Mouse (Mus musculus) heart, postnatal 14 days (tissue): ENCODE data around the gene Zfp109. TPM values are rescaled to one million over a fixed set of nuclear protein-coding genes. Genes with fewer than 3 reads are reported as not detected.

ENCODE experiments used
- DNase-seq, 2 experiments: peaks; one replicate each; pipeline ENCODE4 v3.0.0; 2021 to 2022
- intact Hi-C: fragments of 180-260 bp; cut with DNase I; formaldehyde crosslinking; loops from one replicate; pipeline ENCODE4 v1.15.1; 2025
- total RNA-seq, 2 experiments: library from RNA; stranded (reverse); gene quantifications; 2 replicates each; pipeline ENCODE4 v1.2.3; 2021

Zfp109 gene
- total RNA-seq, 2 experiments from 2014 or later = 1.9 to 2.1 TPM

DNA sequence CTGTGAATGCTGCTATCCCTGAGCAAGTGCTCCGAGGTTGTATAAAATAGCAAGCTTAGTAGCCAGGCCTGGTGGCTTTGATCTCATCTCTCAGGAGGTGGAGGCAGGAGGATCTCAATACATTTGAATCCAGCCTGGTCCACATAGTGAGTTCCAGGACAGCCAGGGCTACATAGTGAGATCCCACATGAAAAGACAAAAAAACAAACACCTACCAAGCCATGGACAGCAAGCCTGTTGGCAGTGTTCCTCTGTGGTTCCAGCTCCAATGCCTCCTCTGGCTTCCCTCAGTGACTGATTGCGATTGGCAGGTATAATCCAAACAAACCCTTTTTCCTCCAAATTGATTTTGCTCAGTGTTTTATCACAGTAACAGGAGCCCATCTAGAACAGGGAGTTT lies 27.1 kb downstream of the Zfp109 start:
- no peak for DNase-seq
- intact Hi-C loops = no loop called here

DNA sequence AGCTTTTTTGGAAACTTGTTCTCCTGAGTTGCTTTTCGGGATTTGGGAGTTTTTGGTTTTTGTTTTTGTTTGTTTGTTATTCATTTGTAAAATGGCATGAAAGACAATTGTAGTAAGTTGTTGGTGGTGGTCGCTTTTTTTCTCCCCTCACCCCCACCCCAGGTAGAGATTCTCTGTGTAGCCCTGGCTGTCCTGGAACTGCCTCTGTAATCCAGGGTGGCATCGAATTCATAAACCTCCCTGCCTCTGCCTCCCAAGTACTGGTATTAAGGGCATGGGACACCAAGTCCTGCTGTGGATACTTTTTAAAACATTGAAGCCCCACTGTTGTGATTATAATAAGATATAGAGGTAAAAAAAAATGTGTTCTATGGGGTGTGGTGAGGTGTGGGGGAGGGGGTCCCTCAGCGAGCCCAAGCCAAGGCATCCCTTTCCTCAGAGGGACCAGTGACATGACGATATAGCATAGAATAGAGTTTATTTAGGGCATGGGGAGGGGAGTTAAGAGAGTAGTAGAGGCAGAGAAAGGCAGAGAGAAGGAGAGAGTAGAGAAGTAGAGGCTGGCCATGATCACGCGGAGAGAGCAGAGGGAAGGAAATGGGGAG lies 29.0 kb downstream of the Zfp109 start:
- no peak for DNase-seq
- intact Hi-C loops = loop anchor here (5.0 kb wide), 2 partner anchors 44 to 76 kb away; partner anchors contain the start of genes Zfp108 and Zfp235

DNA sequence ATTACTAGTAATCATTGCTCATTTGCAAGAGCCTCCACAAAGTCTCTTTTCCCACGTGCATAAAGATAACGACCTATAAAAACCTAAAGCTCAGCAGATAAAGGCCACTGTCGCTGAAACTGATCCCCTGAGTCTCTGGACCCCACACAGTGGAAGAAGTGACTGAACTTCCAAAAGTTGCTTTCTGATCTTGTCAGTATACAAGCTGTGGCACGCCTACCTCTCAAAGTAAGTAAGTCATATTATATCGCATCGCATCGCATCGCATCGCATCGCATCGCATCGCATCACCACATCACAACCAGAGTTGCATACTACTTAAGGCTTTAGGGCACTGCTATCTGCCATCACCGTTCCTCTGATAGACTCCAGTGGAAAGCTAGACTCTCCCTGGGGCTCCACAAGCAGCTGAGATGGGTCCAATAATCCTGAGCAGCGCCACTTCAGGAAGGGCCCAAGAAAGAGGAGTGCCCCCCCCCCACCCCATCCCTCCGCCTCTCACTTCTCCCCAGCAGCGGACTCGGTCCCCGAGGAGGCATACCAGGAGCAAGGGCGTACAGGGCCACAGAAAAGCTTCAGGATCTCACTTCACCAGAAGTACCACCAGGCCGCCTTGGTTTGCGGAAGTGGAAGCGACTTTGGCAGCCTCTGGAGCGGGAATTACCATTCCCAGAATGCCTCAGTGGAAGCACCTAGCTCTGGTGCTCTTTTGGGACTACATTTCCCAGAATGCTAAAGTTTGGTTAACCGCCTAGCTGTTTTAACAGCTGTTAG lies 29.7 kb downstream of the Zfp109 start:
- DNase-seq = peak; percentile 56 to 69
- intact Hi-C loops = loop anchor here (5.0 kb wide), 2 partner anchors 45 to 75 kb away; partner anchors contain the start of genes Zfp108 and Zfp235

DNA sequence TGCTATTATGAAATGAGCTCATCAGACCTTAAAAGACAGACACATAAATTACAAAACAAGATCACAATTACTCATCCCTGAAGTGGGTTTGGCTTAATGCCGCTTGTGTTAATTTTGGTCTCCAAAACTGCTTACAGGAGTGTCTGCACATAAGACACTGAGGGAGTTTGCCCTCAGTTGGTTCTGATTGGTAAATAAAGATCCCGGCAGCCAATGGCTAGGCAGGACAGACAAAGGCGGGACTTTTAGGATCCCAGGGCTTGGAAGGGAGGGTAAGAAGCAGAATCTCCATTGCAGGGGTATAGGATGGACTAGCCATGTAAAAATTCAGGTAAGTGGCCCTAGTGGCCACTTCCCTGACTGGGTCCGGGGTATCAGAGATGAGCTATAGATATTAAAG lies 40.4 kb downstream of the Zfp109 start:
- intact Hi-C loops = no loop called here
- DNase-seq = no peak

DNA sequence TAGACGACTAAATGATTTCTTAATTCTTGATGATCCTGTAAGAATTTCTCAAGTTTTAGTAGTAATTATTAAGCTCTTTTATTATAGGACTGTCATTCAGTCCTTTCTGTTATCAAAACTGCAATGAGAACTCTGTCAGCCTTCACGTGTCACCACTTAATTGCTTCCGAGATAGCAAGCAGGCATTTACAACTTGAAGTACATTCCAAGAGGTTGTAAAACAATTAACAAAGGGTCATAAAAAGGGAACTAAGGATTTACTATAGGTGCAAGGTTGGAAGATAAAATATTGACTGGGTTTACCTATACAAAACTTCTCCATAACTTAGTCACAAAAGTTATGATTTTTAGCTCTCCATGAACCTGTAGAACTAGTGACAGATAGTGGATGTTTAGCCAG lies 44.2 kb downstream of the Zfp109 start:
- no peak for DNase-seq
- intact Hi-C loops = no loop called here

DNA sequence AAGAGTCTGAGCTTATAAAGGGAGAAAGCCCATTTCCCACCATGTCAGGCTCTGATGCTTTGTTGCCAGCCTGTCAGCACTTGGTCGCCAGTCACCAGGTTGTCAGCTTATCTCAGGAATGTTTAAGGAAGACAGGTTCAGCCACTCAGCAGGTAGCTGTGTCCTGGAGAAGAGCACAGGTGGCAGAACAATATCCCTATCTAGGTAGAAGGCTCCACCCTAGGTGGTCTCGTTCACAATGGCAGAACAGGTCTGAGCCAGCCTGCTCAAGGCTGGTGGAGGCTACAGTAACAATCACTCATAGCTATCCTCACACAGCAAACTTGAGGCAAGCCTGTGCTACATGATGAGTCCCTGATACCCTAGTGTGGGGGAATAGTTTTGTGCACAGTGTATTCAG lies 46.0 kb downstream of the Zfp109 start:
- DNase-seq = no peak
- intact Hi-C loops = no loop called here

DNA sequence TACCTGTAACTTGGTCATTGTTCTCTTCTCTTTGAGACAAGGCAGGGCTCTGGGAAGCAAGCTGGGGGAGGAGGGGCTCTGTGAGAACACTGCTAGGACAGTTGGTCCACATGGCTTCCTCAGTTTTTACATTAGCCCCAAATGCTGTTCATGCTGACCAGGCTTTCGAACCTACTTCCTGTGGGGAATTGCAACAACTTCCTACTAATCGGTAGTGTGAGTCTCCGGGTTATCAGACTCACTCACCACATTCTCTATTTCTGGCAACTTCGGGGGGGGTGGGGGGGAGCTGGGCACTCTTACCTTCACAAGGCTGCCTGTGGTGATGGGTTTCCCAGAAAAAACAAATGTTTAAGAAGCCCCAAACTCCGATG lies 47.8 kb downstream of the Zfp109 start:
- intact Hi-C loops = no loop called here
- no peak for DNase-seq

DNA sequence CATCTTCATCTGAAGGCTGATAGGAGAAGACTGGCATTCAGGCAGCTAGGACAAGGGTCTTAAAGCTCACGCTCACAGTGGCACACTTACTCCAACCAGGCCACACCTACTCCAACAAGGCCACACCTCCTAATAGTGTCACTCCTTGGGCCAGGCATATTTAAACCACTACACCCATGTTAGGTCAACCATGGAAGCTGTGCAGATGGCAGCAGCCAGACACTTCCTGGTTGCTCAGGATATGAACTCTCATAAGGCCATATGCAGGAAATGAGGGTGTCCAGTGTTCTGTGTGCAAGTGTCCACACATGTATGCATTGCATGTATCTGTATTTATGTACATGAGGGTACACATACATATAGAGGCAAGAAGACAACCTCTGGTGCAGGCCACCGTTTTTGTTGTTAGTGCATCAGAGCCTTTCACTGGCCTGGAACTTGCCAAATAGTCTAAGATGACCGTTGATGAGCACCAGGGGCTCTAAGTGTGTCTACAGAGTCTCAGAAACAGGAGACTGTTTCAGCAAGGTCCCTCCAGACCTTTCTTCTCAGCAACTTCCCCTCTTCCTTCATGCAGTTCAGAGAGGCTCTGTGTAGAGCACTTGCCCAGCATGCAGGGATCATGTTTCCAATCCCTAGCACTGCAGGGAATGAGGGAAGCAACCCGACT lies 48.3 kb downstream of the Zfp109 start:
- DNase-seq = no peak
- intact Hi-C loops = no loop called here

DNA sequence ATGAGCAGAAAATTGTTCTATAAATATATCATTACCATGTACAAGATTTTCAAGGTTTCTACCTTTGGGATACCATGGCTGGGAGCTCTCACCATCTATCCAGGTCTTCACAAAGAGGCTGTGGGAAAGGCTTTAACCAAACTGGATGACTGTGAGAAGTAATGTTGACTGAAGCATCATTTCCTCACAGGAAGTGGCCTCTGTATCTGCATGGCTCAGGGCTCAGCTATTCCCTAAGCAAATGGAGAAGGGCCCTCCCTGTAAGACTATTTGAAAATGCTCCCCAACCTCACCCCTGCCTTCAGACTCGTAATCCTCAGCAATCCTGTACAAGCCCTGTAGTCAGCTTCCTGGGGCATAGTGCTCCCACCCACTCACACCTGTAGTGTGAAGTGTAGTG lies 49.7 kb downstream of the Zfp109 start:
- intact Hi-C loops = no loop called here
- no peak for DNase-seq

Other genes starting within 250 kb of the Zfp109 start
- not detected for gene V1rd19, start 235.9 kb downstream of the Zfp109 start, total RNA-seq
- gene Vmn1r183, start 184.3 kb downstream of the Zfp109 start, total RNA-seq = not detected
- gene Zfp180, start 155.6 kb downstream of the Zfp109 start, total RNA-seq = 10 to 100 TPM; 10.4 to 11.0 TPM
- 1 to 10 TPM; 3.1 to 5.1 TPM for gene Zfp112, start 125.2 kb downstream of the Zfp109 start, total RNA-seq
- gene Zfp235, start 103.4 kb downstream of the Zfp109 start, total RNA-seq = 1 to 10 TPM; 6.7 to 6.8 TPM
- gene Zfp114, start 62.5 kb downstream of the Zfp109 start, total RNA-seq = under 1 TPM; 0.12 to 0.15 TPM
- gene Zfp111, start 26.1 kb downstream of the Zfp109 start, total RNA-seq = 1 to 10 TPM; 4.0 to 5.0 TPM
- gene Zfp108, start 17.2 kb upstream of the Zfp109 start, total RNA-seq = 1 to 10 TPM; 1.8 to 1.9 TPM
- 1 to 10 TPM; 3.1 to 4.9 TPM for gene Zfp93, start 32.9 kb upstream of the Zfp109 start, total RNA-seq
- gene Zfp61, start 63.7 kb upstream of the Zfp109 start, total RNA-seq = 1 to 10 TPM; 3.3 to 4.0 TPM
- 1 to 10 TPM; 1.7 to 2.1 TPM for gene Zfp94, start 79.1 kb upstream of the Zfp109 start, total RNA-seq
- not detected for gene Tescl, start 96.4 kb upstream of the Zfp109 start, total RNA-seq
- gene Lypd5, start 111.6 kb upstream of the Zfp109 start, total RNA-seq = not detected
- 1 to 10 TPM; 1.0 to 3.3 TPM for gene Kcnn4, start 132.7 kb upstream of the Zfp109 start, total RNA-seq
- gene Smg9, start 162.1 kb upstream of the Zfp109 start, total RNA-seq = 10 to 100 TPM in 1 of 2 experiments, 1 to 10 TPM in 1; 9.4 to 10.2 TPM
- not detected for gene Irgc1, start 214.7 kb upstream of the Zfp109 start, total RNA-seq
- gene Plaur, start 224.9 kb upstream of the Zfp109 start, total RNA-seq = 1 to 10 TPM; 3.5 to 4.0 TPM
- gene Cadm4, start 244.5 kb upstream of the Zfp109 start, total RNA-seq = 10 to 100 TPM; 14.3 to 14.7 TPM